Mouse (Mus musculus): ENCODE data around the gene Macf1. TPM values are rescaled to one million over a fixed set of nuclear protein-coding genes. Genes with fewer than 3 reads are reported as not detected.
A peak's percentile ranks its signal among the peaks of the same experiment; 100 is the strongest.

The Macf1 gene
- polyA plus RNA-seq, 1 experiment from 2014 or later: 57.3 TPM

DNA sequence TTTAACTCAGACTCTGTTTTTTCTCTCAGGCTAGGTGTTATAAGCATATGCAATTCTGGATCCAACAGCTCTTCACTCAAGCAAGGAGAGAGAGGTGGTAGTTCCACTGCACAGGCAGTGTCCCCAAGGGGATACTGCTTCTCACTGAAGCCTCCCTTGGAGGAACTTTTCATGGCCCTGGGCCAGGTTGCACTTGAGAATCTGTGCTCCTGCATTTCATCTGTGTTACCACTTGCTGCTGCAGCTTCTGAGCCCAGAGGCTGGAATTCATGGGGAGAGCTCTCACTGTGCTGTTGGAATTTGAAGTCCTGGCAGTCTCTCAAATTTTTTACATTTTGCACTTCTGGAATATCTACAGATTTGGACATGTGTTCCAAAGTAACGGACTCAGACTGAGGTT lies 274.4 kb downstream of the Macf1 start:
- 70% methylated on average over 1 of the region's 1 CpGs for WGBS
- no peak overlapping the region for H3K27ac ChIP-seq
- 0 out of 2 replicates have a peak overlapping the region, but pooled peaks have one; percentile 80 for H3K4me2 ChIP-seq (replicated peaks)
- peaks cover 68% of the 10 kb centered on the region for H3K4me1 ChIP-seq
- H3K36me3 ChIP-seq: 0 out of 2 replicates have a peak, but pooled peaks cover 12% of the 10 kb centered on the region
- H3K9me3 ChIP-seq: no peaks in the 10 kb centered on the region
- no peak overlapping the region for H3K9ac ChIP-seq
- H3K27me3 ChIP-seq: no peaks in the 10 kb centered on the region
- no peak for ATAC-seq (ENCODE audit: insufficient number of reproducible peaks, insufficient read depth, low FRiP score, low TSS enrichment)
- H3K4me3 ChIP-seq: no peak overlapping the region

DNA sequence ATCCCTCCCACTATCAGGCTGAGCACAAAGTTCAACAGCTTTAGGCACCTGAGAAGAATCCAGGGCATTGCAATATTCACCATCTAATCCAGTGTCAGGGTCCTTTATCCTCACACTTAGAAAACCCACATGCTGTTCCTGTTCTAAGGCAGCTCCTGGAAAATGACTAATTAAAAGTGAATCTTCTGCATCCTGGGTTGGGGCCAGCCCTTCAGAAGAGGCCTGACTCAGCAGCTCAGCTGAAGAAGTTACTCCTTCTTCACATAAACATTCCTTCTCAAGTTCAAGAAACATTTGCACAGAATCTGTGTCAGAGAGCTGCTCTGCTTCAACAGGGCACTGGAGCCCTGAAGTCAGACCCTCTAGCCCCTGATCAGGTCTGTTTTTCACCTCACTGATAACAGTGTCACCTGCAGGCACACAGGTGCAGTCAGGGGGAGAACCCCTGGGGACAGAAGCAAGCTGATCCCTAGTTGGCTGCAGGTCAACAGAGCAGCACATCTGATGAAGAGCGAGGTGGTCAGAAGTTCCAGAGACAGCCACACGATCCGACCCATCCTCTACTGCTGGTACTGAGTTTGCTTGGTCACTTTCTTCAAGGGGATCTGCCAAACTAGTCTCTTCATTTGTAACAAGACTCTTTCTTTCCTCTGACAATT lies 275.0 kb downstream of the Macf1 start:
- ATAC-seq (ENCODE audit: insufficient number of reproducible peaks, insufficient read depth, low FRiP score, low TSS enrichment): no peak
- H3K36me3 ChIP-seq: 0 out of 2 replicates have a peak, but pooled peaks cover 12% of the 10 kb centered on the region
- no peaks in the 10 kb centered on the region for H3K9me3 ChIP-seq
- no peaks in the 10 kb centered on the region for H3K27me3 ChIP-seq
- peak overlapping the region; percentile 80; the same call in 1 of the 2 replicates for H3K4me2 ChIP-seq (replicated peaks)
- H3K9ac ChIP-seq: no peak overlapping the region
- H3K27ac ChIP-seq: no peak overlapping the region
- 89% methylated on average over 3 of the region's 3 CpGs for WGBS
- H3K4me1 ChIP-seq: peaks cover 72% of the 10 kb centered on the region
- no peak overlapping the region for H3K4me3 ChIP-seq

DNA sequence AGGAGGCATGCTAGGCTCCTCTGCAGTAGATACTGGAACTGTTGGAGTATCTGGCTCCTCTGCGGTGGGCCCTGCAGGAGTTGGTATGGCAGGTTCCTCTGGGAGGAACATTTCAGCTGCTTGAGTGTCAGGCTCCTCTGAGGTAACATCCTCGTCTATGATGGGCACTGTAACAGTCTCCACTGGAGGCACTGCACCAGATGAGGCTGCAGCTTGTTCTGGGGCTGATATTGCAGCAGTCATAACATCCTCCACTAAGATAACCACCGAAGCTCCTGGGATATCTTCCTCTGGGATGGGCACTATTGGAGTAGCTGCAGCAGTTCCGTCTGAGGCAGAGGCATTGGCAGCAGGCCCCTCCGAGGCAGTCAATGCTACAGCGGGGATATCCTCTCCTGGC lies 276.4 kb downstream of the Macf1 start:
- 0 out of 2 replicates have a peak, but pooled peaks cover 12% of the 10 kb centered on the region for H3K36me3 ChIP-seq
- H3K27ac ChIP-seq: no peak overlapping the region
- ATAC-seq (ENCODE audit: insufficient number of reproducible peaks, insufficient read depth, low FRiP score, low TSS enrichment): no peak

DNA sequence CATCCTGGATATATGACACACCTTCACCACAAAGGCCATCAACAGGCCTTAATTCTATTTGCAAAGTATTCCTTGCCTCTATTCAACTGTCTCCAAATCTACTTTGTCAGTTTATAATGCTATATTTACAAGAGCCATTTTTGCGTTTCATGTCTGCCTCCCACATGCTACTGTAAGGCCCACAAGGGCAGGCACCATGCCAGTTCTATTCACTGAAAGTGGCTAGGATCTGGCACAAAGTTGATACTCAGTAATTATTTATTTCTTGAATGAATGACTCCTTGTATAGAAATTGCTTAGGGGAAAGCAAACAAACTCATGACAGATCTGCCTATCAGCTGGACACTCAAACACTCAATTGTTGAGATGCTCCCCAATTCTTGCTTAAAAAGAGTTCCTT lies 280.1 kb downstream of the Macf1 start:
- Histone ChIP-seq H3K27me3 (no peaks in the 10 kb centered on the region), H3K4me1 (peaks cover 57% of the 10 kb centered on the region), H3K9me3 (no peaks in the 10 kb centered on the region), H3K9ac (no peak overlapping the region), H3K4me2 (replicated peaks) (no peak overlapping the region), H3K36me3 (peaks cover 22% of the 10 kb centered on the region), H3K27ac (no peak overlapping the region), H3K4me3 (no peak overlapping the region)
- ATAC-seq (ENCODE audit: insufficient number of reproducible peaks, insufficient read depth, low FRiP score, low TSS enrichment): no peak
- WGBS: 73% methylated on average over 1 of the region's 1 CpGs

More for the DNA sequence above, 276.4 kb downstream of the Macf1 start:
- Histone ChIP-seq H3K9ac (no peak overlapping the region), H3K9me3 (no peaks in the 10 kb centered on the region), H3K4me1 (peaks cover 72% of the 10 kb centered on the region), H3K27me3 (no peaks in the 10 kb centered on the region), H3K4me2 (replicated peaks) (peak overlapping the region; percentile 37), H3K4me3 (no peak overlapping the region)
- 77% methylated on average over 6 of the region's 6 CpGs for WGBS

DNA sequence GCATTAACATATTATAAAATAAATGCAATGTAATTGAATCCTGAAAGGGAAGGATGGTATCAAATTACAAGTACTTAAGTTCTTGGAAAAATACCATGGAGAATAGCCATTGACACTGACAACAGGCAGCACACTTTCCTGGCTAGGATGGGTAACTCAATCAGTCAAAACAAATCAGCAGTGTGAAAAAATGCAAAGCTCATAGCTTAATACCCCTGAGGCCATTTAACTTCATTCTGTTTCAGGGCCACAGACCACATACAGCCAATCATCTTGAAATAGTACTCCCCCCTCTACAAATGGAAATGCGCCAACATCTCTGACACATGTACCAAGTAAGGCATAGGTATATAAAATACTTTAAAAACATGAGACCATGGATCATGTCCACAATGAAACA lies 281.9 kb downstream of the Macf1 start:
- ATAC-seq (ENCODE audit: insufficient number of reproducible peaks, insufficient read depth, low FRiP score, low TSS enrichment): no peak
- Histone ChIP-seq H3K36me3 (peaks cover 29% of the 10 kb centered on the region), H3K27ac (no peak overlapping the region), H3K9me3 (no peaks in the 10 kb centered on the region), H3K4me3 (no peak overlapping the region), H3K9ac (no peak overlapping the region), H3K4me2 (replicated peaks) (no peak overlapping the region), H3K4me1 (peaks cover 41% of the 10 kb centered on the region), H3K27me3 (no peaks in the 10 kb centered on the region)
- WGBS: 39% methylated on average over 1 of the region's 1 CpGs

DNA sequence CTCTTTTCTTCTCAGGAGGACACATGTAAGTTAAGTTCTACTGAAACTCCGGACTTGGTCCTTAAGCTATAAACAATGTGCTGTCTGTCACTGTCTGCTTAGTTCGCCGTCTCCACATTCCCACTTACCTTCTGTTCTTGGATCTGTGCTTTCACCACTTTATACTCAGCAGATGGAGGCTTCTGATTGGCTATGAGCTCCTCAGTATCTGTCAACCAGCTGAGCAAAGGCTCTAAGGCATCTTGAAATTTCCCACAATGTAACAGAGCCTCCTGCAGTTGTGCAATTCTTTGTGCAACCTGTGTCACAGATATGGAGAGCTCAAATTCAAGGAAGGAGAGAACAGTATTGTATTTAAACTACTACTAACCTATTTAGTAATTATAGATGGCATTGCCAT lies 282.9 kb downstream of the Macf1 start:
- H3K36me3 ChIP-seq: peaks cover 38% of the 10 kb centered on the region
- H3K27me3 ChIP-seq: no peaks in the 10 kb centered on the region
- no peaks in the 10 kb centered on the region for H3K9me3 ChIP-seq
- H3K4me1 ChIP-seq: peaks cover 33% of the 10 kb centered on the region
- H3K4me3 ChIP-seq: no peak overlapping the region
- no peak overlapping the region for H3K9ac ChIP-seq
- H3K27ac ChIP-seq: no peak overlapping the region
- no peak for ATAC-seq (ENCODE audit: insufficient number of reproducible peaks, insufficient read depth, low FRiP score, low TSS enrichment)
- no peak overlapping the region for H3K4me2 ChIP-seq (replicated peaks)
- 83% methylated on average over 3 of the region's 3 CpGs for WGBS

DNA sequence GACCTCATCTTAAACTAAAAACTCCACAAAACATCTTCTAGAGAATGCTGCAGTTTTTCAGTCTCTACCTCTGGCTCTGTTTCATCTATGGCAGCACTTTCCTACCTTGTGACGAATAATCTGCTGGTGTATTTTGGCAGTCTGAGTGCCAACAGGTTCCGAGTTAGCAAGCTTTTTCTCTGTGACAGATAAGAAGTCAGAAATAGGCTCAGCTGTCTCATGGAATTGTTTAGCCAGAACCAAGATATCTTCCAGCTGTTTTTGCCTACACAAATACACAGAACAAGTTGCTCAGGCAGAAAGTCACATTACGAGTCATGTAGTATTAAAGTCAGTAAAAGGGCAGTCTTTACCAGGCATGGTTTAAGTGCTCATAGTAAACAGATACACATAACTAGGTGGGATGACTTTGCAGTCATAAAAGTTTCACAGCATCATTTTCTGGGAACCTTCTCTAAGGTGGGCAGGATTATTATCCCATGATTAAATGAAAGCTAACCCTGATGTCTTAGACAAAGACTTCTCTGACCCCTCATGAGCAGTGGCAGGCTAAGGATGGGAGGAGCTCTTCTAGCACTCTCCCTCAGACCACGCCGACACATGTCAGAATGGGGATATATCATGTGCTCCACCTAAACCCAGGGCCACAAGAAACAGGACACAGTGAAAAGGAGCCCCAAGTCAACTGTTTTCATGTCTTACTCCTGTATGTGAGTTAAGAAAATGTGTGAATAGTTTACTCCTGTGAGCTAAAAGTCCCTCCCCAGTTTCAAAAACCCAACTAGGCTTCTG lies 286.3 kb downstream of the Macf1 start:
- Histone ChIP-seq H3K9ac (no peak overlapping the region), H3K36me3 (peaks cover 70% of the 10 kb centered on the region), H3K4me1 (peaks cover 6% of the 10 kb centered on the region), H3K4me3 (no peak overlapping the region), H3K27ac (no peak overlapping the region), H3K4me2 (replicated peaks) (no peak overlapping the region), H3K9me3 (no peaks in the 10 kb centered on the region), H3K27me3 (no peaks in the 10 kb centered on the region)
- 84% methylated on average over 5 of the region's 5 CpGs for WGBS
- no peak for ATAC-seq (ENCODE audit: insufficient number of reproducible peaks, insufficient read depth, low FRiP score, low TSS enrichment)

DNA sequence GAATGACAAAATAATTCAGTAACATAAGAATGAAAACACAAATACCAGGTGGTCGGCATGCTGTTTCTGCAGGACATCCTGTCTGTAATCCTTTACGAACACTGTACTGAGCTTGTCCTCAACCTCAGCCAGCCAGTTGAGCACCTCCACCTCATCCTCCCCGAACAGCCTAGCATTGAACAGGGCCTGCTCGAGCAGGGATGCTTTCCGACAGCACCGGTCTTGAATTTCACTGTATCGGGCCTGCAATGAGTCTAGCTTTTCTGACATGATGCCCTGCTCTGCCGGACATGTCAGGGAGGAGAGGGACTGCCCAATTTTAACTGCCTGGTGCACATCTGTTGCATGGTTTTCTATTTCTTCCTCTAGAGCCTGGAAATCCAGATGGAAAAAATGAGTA lies 287.1 kb downstream of the Macf1 start:
- no peak overlapping the region for H3K27ac ChIP-seq
- no peaks in the 10 kb centered on the region for H3K4me1 ChIP-seq
- 94% methylated on average over 8 of the region's 8 CpGs for WGBS
- H3K36me3 ChIP-seq: peaks cover 78% of the 10 kb centered on the region
- H3K27me3 ChIP-seq: no peaks in the 10 kb centered on the region
- no peak overlapping the region for H3K4me2 ChIP-seq (replicated peaks)
- no peak for ATAC-seq (ENCODE audit: insufficient number of reproducible peaks, insufficient read depth, low FRiP score, low TSS enrichment)
- H3K4me3 ChIP-seq: no peak overlapping the region
- no peak overlapping the region for H3K9ac ChIP-seq
- H3K9me3 ChIP-seq: no peaks in the 10 kb centered on the region

DNA sequence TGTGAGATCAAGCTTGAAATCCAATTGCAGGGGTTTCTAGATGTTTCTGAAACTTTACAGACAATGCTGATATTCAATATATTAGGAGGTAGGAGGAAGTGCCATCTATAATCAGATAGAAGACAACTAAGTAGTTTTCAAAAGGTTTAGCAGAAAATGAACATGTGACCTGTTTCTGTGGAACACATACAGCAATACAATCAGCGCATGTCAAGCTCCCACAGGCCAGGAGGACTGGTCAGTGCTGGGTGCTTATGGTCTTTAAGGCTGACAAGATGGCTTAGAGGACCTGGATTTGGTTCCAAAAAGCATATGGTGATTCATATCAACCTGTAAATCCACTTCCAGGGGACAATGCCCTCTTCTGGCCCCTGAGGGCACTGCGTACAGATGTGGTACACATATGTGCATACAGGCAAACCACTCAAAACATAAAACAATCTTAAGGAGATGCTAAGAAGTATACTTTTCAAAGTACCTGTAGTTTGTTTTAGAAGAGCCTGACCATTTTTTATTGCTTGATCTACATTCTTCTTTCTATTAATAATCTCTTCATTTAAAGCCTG lies 288.6 kb downstream of the Macf1 start:
- no peaks in the 10 kb centered on the region for H3K4me1 ChIP-seq
- H3K9ac ChIP-seq: no peak overlapping the region
- 97% methylated on average over 2 of the region's 2 CpGs for WGBS
- no peak overlapping the region for H3K27ac ChIP-seq
- H3K4me3 ChIP-seq: no peak overlapping the region
- no peaks in the 10 kb centered on the region for H3K9me3 ChIP-seq
- no peak for ATAC-seq (ENCODE audit: insufficient number of reproducible peaks, insufficient read depth, low FRiP score, low TSS enrichment)
- H3K36me3 ChIP-seq: peaks cover 83% of the 10 kb centered on the region
- no peaks in the 10 kb centered on the region for H3K27me3 ChIP-seq
- no peak overlapping the region for H3K4me2 ChIP-seq (replicated peaks)

DNA sequence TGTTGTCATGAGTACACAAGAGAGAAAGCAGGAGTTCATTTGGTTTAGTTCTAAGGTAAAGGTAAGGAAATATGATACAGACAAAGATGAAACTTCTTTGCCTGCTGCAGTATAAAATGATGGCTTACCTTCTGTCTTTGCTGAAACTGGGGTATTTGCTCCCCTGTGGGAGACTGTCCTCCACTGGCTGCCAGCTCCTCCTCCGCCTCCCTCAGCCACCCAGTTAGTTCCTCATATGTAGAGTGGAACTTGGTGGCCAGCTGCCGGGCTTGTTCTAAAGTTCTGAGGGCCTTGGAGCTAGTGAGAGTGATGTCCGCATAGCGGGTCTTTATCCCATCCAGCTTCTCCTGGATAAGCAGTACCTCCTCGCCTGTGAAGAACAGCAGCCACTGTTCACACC lies 289.3 kb downstream of the Macf1 start:
- Histone ChIP-seq H3K36me3 (peaks cover 87% of the 10 kb centered on the region), H3K4me1 (no peaks in the 10 kb centered on the region), H3K4me3 (no peak overlapping the region), H3K27ac (no peak overlapping the region), H3K4me2 (replicated peaks) (no peak overlapping the region), H3K9ac (no peak overlapping the region), H3K9me3 (no peaks in the 10 kb centered on the region), H3K27me3 (no peaks in the 10 kb centered on the region)
- WGBS: 88% methylated on average over 5 of the region's 5 CpGs
- ATAC-seq (ENCODE audit: insufficient number of reproducible peaks, insufficient read depth, low FRiP score, low TSS enrichment): no peak

DNA sequence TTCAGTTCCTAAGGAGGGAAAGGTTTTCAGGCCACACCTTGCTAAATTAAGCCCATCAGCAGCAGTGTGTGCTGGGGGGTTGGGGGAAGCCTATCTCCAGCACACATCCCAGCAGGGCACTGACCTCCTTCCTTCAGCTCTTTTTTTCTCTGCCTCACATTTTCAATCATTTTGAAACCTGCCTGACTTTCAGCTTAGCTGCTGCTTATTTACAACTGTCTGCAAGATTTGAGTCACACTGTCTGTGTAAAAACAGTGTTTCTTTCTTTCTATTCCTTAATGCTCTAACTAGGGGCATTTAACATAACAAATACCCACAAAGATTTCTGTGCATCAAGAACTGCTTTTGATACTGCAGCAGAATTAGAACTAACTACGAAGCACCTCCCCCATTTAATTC lies 289.9 kb downstream of the Macf1 start:
- no peak for ATAC-seq (ENCODE audit: insufficient number of reproducible peaks, insufficient read depth, low FRiP score, low TSS enrichment)
- H3K4me2 ChIP-seq (replicated peaks): no peak overlapping the region
- no peak overlapping the region for H3K4me3 ChIP-seq
- no peak overlapping the region for H3K27ac ChIP-seq
- peaks cover 86% of the 10 kb centered on the region for H3K36me3 ChIP-seq
- WGBS: 95% methylated on average over 1 of the region's 1 CpGs
- no peaks in the 10 kb centered on the region for H3K27me3 ChIP-seq
- H3K9me3 ChIP-seq: no peaks in the 10 kb centered on the region
- no peaks in the 10 kb centered on the region for H3K4me1 ChIP-seq
- H3K9ac ChIP-seq: no peak overlapping the region

DNA sequence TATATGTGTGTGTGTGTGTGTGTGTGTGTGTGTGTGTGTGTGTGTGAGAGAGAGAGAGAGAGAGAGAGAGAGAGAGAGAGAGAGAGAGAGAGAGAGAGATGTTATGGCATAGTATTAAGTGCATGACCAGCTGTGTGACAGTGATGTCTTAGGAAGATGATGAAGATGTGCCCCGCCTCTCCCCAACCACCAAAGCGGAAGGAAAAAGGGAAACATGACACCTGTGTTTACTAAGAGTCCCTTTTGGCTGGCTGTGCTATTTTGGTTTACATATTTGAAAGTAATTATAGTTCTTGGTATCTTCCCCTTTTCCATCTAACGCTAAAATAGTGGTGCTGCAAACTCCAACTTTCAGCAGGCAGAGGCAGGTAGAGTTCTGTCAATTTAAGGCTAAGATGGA lies 291.2 kb downstream of the Macf1 start:
- Histone ChIP-seq H3K9me3 (no peaks in the 10 kb centered on the region), H3K4me1 (no peaks in the 10 kb centered on the region), H3K27me3 (no peaks in the 10 kb centered on the region), H3K36me3 (peaks cover 90% of the 10 kb centered on the region), H3K4me3 (no peak overlapping the region), H3K9ac (no peak overlapping the region), H3K27ac (no peak overlapping the region), H3K4me2 (replicated peaks) (no peak overlapping the region)
- WGBS: 85% methylated on average over 3 of the region's 3 CpGs
- ATAC-seq (ENCODE audit: insufficient number of reproducible peaks, insufficient read depth, low FRiP score, low TSS enrichment): no peak

Data from embryonic facial prominence, embryonic 12.5 days (tissue).